Mouse (Mus musculus) thymus, postnatal 0 days (tissue): Measurements from ENCODE around the gene Fam3a. TPM values are rescaled to one million over a fixed set of nuclear protein-coding genes. Genes with fewer than 3 reads are reported as not detected.

Experiments used
- polyA plus RNA-seq: library from polyadenylated mRNA; unstranded; fragments of >200 nt; fragmentation: Nextera tagmentation; extraction: Ambion mirVana; gene quantifications from 2 replicates; pipeline ENCODE4 v1.2.1, GENCODE M21; 2015

Gene Fam3a
- polyA plus RNA-seq, 1 experiment from 2014 or later: 23.2 TPM

Other genes with a start within 250 kb of the Fam3a start
- gene Tex28, start 225.4 kb downstream of the Fam3a start, polyA plus RNA-seq: not detected in 2 replicates
- 0.51 and 0.52 TPM in 2 replicates for gene Tktl1, start 216.0 kb downstream of the Fam3a start, polyA plus RNA-seq
- 108 and 110 TPM in 2 replicates for gene Flna, start 143.5 kb downstream of the Fam3a start, polyA plus RNA-seq
- gene Emd, start 138.6 kb downstream of the Fam3a start, polyA plus RNA-seq: 19.6 and 22.5 TPM in 2 replicates
- gene Rpl10, start 122.5 kb downstream of the Fam3a start, polyA plus RNA-seq: 838 and 891 TPM in 2 replicates
- gene Taz, start 111.4 kb downstream of the Fam3a start, polyA plus RNA-seq: 66.0 and 71.6 TPM in 2 replicates
- 8.1 and 9.0 TPM in 2 replicates for gene Dnase1l1, start 110.9 kb downstream of the Fam3a start, polyA plus RNA-seq
- 87.8 and 92.3 TPM in 2 replicates for gene Atp6ap1, start 96.2 kb downstream of the Fam3a start, polyA plus RNA-seq
- gene Gdi1, start 88.3 kb downstream of the Fam3a start, polyA plus RNA-seq: 104 and 107 TPM in 2 replicates
- gene Fam50a, start 80.2 kb downstream of the Fam3a start, polyA plus RNA-seq: 58.4 and 60.2 TPM in 2 replicates
- 0.83 and 0.96 TPM in 2 replicates for gene Plxna3, start 64.2 kb downstream of the Fam3a start, polyA plus RNA-seq
- gene Lage3, start 39.7 kb downstream of the Fam3a start, polyA plus RNA-seq: 123 and 138 TPM in 2 replicates
- gene Ubl4a, start 20.1 kb downstream of the Fam3a start, polyA plus RNA-seq: 58.7 and 63.1 TPM in 2 replicates
- 19.8 and 20.1 TPM in 2 replicates for gene Slc10a3, start 19.9 kb downstream of the Fam3a start, polyA plus RNA-seq
- gene Ikbkg, start within 50 bp of the Fam3a start, polyA plus RNA-seq: 22.7 and 25.1 TPM in 2 replicates
- 38.7 and 43.8 TPM in 2 replicates for gene G6pdx, start 35.9 kb upstream of the Fam3a start, polyA plus RNA-seq
- gene Gm6880, start 88.1 kb upstream of the Fam3a start, polyA plus RNA-seq: not detected in 2 replicates
- gene Olfr1326-ps1, start 181.6 kb upstream of the Fam3a start, polyA plus RNA-seq: not detected in 2 replicates
- not detected in 2 replicates for gene Olfr1325, start 199.4 kb upstream of the Fam3a start, polyA plus RNA-seq